Mouse (Mus musculus): ENCODE measurements around the gene Ptgs2.
A peak's percentile ranks its signal among the peaks of the same experiment; 100 is the strongest.

Gene Ptgs2

DNA sequence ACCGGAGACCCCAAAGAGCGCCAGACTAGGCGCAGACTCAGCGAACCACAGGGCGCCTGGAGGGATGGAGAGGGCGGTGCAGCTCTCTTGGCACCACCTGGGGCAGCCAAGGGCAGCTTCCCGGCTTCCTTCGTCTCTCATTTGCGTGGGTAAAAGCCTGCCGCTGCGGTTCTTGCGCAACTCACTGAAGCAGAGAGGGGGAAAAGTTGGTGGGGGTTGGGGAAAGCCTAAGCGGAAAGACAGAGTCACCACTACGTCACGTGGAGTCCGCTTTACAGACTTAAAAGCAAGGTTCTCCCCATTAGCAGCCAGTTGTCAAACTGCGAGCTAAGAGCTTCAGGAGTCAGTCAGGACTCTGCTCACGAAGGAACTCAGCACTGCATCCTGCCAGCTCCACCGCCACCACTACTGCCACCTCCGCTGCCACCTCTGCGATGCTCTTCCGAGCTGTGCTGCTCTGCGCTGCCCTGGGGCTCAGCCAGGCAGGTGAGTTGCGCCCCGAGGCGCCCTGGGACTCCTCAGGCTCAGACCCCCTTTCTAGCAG lies at the start of gene Ptgs2:
Ptgs2 (plus strand) TSS at position 242 of the 544 bp plus-strand sequence.
- DNase-seq: peak; percentile 60

DNA sequence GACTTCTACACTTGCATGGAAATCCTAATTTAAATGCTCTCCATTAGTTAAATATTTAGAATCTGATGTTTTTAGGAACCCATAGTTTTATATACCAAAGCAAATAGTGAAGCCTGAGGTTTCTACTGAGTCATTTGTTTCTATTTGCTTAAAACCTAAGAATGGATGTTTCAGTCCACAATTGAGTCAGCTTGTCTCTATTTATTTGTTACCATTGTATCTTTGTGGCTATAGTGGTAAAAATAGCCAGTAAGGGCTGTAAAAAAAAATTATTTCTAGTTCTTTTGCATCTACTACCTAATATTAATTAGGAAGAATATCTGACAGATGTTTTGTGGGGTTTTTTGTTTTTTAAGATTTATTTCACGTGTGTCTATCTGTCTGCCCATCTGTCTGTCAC lies 49.6 kb upstream of the Ptgs2 start:
- DNase-seq: no peak

DNA sequence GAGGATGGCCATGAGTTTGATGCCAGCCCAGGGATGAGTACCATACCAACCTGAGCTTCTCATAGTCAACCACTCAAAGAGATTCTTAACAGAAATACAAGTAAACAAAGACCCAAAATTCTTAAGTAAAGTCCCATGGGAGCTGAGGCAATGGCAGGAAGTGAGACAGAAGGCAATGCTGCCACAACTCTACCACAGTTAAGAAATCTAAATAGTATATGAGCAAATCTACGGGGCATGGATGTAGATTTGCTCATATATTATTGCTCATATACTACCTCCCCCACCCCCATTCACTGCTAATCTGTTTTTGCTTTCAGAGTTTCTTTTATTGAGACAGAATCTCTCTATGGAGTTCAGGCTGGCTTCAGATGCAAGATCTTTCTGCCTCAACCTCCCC lies 34.1 kb upstream of the Ptgs2 start:
- no peak for DNase-seq

DNA sequence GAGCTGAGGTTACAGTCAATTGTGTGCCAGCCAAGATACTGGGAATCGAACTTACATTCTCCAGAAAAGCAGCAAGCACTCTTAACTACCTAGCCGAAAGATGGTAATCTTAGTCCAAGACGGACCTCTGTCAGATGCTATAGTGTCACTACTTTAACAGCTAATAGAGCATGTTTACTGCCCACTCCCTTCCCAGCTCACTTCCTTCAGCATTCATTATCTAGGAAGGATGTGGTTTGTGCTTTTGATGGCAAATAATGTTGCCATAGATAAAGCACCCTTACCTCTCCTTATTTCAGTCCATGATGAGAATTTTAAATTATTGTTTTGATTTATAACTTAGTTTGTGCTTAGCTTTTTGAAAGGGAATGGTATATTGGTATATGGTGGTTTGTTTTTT lies 27.0 kb upstream of the Ptgs2 start:
- no peak for DNase-seq

DNA sequence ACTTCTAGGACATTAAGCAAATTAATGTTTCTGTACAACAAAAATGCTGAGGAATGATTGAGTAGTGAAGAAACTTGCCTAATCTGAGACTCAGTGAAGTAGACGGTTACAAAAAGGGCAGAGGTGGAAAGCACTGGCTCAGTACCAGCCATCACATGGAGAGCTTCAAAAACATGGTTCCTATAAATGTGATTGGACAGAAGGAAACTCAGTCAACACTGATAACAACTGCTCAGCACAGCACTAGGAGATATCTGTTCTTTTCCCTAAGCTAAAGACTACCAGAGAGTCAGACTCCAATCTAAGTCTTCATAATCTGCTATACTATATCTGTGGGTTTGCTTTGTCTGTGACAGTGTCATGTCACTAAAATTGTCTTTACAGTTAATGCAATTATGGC lies 25.2 kb upstream of the Ptgs2 start:
- no peak for DNase-seq

DNA sequence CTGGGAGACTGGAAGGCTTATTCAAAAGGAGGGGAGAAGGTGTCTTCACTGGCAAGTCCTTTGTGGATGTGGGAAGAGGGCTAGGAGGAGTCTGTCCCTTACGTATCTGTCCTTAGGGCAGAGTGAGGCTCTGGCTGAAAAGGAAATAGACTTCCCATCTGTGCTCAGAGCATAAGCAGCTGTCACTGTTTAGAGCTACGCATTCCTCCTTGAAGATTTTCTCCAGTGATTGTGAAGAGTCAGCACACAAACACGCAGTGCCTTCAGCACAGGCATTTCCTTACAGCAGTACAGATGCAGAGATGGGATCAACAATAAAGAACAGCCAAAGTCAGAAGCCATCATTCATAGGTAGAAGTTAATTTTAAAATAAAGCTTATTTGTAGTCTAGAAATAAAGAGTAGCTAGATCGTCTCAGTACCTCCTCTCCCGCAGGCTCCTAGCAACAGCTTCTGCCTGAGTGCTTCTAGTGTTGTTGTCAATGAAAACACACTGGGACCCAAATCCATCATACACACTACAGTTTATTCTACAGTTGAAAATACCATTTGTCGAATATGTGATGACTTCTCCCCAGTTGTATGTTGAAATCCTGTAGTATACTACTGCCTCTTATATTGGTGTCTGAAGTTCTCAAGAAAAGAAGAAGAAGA lies 10.7 kb upstream of the Ptgs2 start:
- DNase-seq: no peak

DNA sequence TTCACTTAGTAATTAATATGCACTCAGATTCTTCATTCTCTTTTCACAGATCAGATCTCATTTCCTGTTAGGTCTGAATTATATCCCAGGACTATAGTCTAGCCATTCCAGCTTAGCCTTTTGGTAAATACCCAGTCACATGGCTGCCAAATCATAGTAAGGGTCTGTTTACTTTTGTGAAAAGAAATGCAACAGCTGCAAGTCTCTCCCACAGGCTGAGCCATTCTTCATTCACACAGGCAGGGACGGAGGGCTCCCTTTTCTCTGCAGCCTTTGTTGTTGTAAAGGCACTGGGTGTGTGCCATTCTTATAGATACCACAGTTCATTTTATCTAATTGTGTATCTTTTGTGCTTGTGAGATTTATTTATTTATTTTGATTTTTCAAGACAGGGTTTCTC lies 9.6 kb upstream of the Ptgs2 start:
- no peak for DNase-seq

DNA sequence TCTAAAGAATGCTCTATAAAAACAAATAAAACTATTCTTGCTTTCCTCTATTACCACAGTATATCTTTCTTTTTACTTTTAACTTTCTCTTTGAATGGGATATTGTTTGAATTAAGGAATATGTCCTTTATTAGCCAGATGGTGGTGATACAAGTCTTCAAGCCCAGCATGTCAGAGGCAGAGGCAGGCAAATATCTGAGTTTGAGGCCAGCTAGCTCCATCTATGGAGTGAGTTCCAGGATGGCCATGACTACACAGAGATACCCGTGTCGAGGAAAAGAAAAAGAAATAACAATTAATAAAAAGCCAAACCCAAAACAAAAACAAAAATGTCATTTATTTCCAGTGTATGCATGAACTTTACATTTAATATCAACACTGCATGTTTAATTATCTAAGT lies 2.8 kb upstream of the Ptgs2 start:
- no peak for DNase-seq

DNA sequence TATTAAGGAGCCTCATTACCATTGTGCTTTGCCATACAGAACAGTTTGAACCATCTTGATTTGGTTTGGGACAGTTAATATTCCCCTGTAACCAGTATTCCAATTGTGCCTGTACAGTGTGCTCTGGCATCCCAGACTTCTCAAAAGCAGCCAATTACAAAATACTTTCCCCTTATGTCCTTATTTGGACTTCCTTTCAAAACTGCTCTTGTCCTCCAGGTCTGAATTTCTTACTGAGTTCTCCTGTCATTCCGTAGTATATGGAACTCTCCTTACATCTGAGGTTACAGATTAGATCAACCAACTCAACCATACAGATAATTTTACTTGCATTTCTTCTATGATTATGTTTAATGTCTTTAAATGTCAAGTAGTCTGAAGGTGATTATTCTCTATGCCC lies 2.1 kb upstream of the Ptgs2 start:
- DNase-seq: no peak

DNA sequence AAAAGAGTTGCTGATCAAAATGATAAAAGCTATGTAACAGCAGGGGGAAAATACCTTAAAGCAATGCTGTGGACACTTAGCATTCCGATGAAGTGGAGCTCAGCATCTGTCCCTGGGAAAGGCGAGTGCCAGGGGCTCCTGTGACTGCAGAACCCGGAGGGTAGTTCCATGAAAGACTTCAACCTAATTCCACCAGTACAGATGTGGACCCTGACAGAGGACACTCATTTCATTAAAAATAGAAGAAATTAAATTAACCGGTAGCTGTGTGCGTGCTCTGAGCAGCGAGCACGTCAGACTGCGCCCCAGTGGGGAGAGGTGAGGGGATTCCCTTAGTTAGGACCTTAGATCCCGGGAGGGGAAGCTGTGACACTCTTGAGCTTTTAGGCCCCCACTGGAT lies 457 bp upstream of the Ptgs2 start:
- no peak for DNase-seq

DNA sequence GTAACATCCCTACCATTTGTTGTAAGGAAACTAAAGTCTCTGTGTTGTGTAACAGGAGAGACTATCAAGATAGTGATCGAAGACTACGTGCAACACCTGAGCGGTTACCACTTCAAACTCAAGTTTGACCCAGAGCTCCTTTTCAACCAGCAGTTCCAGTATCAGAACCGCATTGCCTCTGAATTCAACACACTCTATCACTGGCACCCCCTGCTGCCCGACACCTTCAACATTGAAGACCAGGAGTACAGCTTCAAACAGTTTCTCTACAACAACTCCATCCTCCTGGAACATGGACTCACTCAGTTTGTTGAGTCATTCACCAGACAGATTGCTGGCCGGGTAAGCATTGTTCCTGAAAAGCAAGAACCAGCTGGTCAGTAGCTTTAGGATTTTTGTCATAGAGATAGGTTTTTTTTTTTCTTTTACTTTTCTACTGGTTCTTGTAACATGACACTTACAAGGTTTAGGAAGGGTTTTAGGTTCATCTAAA lies 4.4 kb downstream of the Ptgs2 start:
- no peak for DNase-seq

DNA sequence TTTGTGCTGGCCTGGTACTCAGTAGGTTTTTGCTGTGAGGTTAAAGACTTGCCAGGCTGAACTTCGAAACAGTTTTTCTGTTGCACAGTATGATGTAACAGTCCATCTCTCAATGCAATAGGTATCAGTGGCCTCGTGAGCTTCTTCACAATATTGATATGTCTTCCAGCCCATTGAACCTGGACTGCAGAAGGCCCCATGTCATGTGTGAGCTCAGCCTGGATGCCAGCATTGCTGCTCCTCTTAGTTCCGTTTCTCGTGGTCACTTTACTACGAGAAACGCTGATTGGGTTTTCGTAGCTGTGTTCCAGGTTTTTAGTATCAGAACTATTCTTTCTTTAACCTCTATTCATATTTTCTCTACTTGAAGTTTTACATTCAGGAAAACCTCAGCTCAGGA lies 6.9 kb downstream of the Ptgs2 start:
- DNase-seq: no peak

DNA sequence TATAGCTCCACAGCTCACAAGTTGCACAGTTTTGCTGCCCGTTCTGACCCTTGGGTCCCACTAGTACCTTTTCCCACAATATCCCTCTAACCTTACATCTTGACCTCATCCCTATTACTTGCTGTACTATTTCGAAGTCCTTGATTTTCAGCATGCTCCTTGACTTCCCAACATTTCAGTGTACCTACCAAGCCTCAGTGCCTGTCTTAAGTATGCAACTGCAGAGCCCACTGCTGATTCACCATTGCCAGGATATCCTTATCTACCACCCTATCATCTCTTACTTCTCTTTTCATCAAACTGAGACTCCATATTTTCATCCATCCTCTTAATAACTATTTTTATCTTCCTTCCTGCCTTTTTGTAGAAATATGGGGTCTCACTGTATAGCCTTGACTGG lies 9.8 kb downstream of the Ptgs2 start:
- DNase-seq: no peak

DNA sequence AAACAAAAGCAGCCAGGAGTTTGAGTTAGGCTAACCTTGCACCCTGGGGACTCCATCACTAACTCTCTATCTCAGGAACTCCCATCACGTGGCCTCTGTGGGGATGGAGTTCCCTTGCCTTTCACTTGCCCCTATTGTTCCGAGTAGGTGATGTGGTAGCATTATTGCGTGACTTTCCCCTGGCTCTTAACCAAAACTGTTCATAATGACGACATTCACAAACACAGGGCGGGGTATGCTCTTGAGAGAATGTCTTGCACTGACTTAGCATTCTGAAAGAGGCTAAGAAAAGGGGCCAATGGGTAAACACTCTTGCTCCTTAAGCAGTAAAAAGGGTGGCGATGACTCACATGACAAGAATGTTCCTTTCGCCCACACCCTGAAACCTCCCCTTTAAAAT lies 15.5 kb downstream of the Ptgs2 start:
- DNase-seq: no peak

DNA sequence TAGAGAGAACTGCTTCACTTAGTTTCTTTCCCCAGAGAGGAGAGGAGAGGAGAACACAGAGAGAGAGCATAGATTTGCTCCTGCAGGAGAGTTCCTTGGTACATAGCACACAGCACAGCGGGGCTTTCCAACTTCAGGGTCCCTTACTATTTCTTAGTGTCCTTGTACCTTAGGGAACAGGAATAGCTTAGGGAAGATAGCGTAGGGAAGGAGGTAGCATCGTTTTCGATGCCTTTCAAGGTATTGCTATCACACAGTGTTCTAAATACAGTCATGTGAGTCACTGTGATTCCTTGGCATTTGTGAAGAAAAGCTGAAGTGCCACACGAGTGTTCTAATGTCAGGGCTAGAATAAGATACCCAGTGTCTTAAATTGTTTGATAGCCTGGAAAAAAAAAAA lies 18.5 kb downstream of the Ptgs2 start:
- no peak for DNase-seq

DNA sequence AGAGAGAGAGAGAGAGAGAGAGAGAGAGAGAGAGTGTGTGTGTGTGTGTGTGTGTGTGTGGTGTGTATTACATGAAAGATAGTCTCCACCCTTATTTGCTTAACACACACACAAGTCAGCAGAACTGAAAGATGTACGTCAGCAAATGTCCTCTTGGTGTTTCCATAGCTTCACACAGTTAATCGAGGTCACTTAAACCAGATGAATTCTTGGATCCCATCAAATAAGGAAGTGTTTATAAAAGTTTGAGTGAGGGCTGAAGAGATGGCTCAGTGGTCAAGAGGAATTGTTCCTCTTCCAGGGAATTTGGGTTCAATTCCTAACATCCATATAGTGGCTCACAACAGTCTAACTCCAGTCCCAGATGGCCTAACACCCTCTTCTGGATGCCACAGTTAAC lies 25.7 kb downstream of the Ptgs2 start:
- no peak for DNase-seq

DNA sequence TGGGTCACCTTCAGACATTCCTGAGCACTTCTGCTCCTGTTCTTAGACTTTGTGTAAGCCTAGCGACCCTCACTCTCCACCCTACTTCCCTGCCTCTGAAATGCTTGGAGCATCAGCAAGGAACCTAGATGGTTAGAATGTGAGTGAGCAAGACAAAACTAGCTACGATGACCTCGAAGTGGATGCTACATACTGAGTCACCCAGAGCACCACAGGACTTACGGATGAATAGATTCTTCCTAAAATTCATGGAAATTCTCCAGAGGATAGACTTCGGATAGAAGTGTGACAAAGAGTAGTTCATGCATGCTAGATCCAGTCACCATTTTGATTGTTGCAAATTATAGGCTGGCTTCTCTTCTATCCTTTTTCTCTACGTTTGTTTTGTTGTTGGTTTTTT lies 30.2 kb downstream of the Ptgs2 start:
- DNase-seq: no peak

DNA sequence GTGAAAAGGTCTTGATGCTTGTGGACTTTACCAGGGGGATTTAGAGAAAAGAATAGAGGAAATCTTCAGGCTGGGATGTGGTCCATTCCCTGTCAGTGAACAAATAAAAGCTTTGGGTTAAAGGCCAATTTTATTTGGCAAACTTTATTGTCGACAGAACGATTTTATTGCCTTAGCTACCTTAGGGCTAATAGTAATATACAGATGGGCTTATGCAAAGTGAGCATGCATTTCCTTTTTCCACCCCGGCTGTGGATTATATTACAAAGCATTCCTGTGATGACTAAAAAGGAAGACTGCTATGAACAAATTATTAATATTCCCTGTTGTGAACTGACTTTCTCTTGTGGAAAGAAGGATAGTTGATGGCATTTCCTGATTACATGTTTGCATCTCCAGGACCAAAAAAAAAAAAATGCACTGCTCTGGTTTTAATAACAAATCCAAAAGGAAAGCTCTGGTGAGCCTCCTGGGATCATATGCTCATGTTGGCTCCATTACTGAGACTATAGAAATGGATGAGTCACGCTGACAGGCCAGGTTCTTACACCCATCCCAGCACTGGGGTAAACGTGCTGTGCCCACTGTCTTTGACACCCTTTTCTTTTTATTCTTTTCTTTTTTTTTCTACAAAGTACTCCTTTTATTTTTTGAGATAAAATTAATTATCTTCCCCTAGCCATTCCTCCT lies 30.9 kb downstream of the Ptgs2 start:
- DNase-seq: no peak

DNA sequence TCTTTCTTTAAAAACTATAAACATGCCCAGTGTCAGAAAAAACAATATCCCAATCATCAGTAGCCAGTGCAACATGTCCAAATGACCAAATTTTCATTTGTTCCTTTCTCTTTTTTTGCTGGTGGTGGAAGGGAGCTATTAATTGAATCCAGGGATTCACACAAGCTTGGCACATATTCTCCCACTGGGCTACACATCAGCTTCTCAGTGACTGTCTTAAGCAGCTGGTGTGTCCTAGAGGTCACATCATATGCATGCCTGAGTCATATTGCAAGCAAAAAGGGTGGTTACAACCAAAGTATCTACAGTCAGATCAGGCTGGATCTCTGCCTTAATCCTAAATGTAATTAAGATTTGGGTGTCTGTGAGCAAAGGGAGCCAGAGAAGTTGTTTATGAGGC lies 35.5 kb downstream of the Ptgs2 start:
- no peak for DNase-seq

DNA sequence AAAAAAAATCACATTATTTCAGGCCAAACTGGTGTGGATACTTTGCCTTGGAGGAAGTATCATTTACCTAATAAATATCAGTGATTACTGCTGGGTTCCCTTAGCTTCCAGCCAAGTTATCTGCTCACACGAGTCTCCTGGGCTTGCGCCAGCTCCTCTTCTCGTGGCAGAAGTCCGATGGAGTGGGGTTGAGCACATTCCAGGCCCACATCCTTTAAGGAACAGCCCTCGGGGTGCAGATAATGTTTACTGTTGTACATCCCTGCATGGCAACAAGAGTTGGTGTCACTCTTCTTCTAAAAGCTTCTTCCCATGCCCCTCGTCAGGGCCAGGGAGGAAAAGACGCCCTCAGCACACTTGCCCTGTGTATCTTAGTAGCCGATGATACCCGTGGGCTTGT lies 39.9 kb downstream of the Ptgs2 start:
- no peak for DNase-seq

DNA sequence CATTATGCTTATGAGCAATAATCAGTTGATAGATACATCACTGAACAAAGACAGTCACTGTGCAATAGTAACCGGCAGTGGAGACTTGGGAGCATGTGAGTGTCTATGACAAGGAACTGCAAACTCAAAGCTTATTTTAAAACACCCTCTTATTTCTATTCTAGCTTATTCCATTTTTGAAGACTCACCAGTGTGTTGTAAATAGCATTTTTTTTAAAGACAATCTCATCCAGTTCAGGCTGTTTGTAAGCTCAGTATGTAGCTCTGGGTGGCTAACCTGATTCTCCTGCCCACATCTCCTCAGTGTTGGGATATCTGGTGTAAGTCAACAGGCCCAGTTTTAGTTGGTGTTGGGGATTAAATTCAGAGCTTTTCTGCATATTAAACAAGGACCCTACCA lies 42.1 kb downstream of the Ptgs2 start:
- no peak for DNase-seq

DNA sequence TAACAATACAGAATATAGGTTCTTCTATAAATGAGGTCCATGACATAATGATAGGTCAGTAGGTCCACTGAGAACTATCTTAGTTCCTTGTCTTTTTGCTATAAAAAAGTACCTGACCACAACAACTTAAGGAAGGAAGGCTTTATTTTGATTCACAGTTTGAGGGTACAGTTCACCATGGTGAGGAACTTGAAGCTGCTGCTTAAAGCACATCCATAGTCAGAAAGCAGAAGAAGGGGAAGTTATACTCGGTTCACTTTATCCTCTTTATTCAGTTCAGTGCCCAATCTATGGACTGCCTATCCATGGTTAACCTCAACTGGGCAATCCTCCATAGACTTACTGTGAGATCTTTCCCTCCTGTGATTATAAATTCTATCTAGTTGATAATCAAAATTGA lies 43.7 kb downstream of the Ptgs2 start:
- no peak for DNase-seq

DNA sequence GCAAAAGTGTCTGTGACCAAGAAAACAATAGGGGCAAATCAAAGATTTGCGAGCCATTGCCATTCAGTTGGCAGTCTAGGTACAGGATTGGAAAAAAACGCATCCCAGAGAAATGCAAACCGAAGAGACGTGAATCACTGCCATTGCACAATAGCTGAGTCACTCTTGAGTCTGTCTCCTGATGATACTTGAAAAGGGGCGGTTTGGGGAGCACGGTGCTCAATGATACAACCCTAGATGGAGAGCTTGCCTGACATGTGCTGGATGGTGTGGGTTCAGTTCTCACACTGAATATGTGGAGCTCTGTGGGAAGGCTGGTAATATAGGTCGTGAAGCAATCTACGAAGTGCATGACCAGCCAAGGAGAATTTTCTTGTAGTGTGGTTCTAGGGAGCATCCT lies 45.2 kb downstream of the Ptgs2 start:
- DNase-seq: no peak

DNA sequence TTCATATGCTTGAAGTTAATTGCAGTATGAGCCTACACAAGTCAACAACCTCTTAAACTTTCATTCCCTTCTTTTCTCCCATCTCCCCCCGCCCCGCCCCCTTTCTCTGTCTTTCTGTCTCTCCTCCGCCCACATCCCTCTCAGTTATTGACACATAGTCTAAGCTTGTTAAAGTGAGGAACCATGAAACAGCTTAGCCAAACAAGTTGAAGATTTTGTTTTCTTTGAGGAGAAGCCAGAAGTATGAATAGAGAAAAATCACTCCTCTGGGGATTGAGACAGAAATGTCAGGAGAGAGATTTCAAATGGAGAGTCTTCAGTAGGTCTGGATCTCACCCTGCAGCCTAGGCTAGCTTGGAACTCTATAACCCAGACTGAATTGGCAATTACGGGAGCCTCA lies 47.4 kb downstream of the Ptgs2 start:
- DNase-seq: no peak

DNA sequence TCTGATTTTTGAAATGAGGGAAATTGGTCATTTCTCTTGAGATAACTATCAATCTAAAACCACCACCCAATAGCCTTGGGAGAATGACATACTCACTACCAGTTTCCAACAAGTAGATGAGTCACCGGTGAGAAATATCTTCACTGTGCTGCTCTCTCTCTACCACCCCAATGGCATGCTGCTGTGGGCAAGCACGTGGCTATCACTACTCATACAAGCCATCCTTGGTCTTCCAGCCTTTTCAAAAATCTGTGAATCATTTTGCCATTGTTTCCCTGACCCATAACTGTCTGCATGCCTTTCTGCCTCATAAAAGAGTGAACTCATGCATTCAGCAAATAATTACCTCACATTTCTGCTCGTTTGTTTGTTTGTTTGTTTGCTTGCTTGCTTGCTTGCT lies 51.6 kb downstream of the Ptgs2 start:
- DNase-seq: peak; percentile 17
